Mouse (Mus musculus) MEL (cell line): ENCODE measurements around the gene Arntl.

Source experiments
- CTCF ChIP-seq, 3 experiments: IDR thresholded peaks in 2 of 3; conservative IDR thresholded peaks in 1 of 3; 2 replicates each; pipeline ENCODE4 v1.5.1; 2011 to 2012; ENCODE audit warnings: low read length in 3 of 3, low read depth in 2 of 3, mild to moderate bottlenecking in 2 of 3, improper control_type of control experiment in 1 of 3, inconsistent platforms in 1 of 3, mixed read lengths in 1 of 3, moderate library complexity in 1 of 3; ENCODE audit not compliant: control insufficient read depth in 1 of 3, insufficient read depth in 1 of 3, poor library complexity in 1 of 3, severe bottlenecking in 1 of 3
- GATA1 ChIP-seq: IDR thresholded peaks from 2 replicates; pipeline ENCODE4 v1.6.1; 2011; ENCODE audit warnings: low read depth, low read length, improper control_type of control experiment
- TAL1 ChIP-seq: IDR thresholded peaks from 2 replicates; pipeline ENCODE4 v1.6.1; 2012; ENCODE audit warnings: mild to moderate bottlenecking, inconsistent platforms, low read length, moderate library complexity, mixed read lengths
- UBTF ChIP-seq: IDR thresholded peaks from 2 replicates; pipeline ENCODE4 v1.6.1; 2012; ENCODE audit warnings: low read depth, mild to moderate bottlenecking, inconsistent platforms, low read length, improper control_type of control experiment, moderate library complexity, borderline replicate concordance; ENCODE audit not compliant: insufficient read depth
- USF1 ChIP-seq: IDR thresholded peaks from 2 replicates; pipeline ENCODE4 v1.6.1; 2014; ENCODE audit warnings: low read depth, mild to moderate bottlenecking, inconsistent platforms, low read length, improper control_type of control experiment, moderate library complexity

DNA sequence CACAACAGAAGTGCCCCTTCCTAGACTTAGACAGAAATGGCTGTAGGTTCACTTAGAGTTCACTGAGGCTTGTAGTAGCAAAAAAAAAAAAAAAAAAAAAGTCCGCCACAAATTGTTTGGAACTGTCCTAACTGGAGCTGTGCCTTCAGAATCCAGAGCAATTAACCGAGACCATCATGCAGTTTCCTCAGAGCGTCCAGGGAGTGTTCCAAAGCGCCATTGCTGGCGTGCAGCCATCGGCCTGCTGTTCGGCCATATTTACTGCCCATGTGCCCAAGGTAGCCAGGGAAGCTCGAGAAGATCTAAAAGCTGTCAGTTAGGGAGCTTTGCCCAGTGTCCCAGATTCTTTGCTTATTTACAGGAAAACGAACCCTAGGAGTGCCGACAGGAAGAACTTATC lies 63.3 kb downstream of the Arntl start:
- TF ChIP-seq CTCF (IDR thresholded peaks at IDR 0.05 in 2 of 3, conservative IDR thresholded peaks at IDR 0.05 in 1 of 3; ENCODE audit: control insufficient read depth in 1 of 3, insufficient read depth in 1 of 3, low read depth in 2 of 3, low read length in 3 of 3, poor library complexity in 1 of 3, severe bottlenecking in 1 of 3) (no peak), UBTF (no peak), USF1 (no peak), GATA1 (no peak), TAL1 (no peak)
